Comparison of ENCODE assay signal across 18 mouse cellular contexts in the genomic region with DNA sequence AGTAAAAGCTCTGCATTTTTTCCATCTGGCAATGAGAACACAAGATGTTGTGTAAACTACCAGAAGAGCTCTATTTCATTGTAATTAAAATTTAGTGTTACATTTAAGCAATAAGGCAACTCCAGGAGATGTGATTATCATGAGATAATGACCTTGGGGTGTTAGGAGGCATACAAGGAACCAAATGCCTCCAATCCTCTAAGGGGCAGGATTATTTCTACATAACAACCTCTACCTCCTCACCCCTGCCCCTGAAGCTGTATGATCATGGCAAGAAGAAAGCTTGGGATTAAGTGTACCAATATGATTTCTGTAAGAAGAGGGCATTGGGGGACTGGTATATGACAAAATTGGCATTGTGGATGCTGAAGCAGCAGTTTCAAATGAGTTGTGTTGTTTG.
"Had no signal": no experiment of that assay in that cellular context is flagged by ENCODE, and none has a peak within 500 bp of the region (broad histone marks: within the 10 kb centered on the region; RNA-seq: fewer than 3 reads in every experiment).

No protein-coding gene starts in this region.

- ATAC-seq: midbrain, embryonic 16.5 days had no signal

- DNase-seq: lung, adult 18-20 months; lung, embryonic 14.5 days; lung, postnatal 10 days; lung, postnatal 4 days; midbrain, embryonic 14.5 days; retina, postnatal 1 day; right cerebral cortex, adult 18-20 months; right cerebral cortex, postnatal 25 days; right cerebral cortex, postnatal 4 days; spleen, adult 18-20 months; thymus, adult 18-20 months; thymus, postnatal 14 days; thymus, postnatal 36 days had no signal

- H3K4me3 ChIP-seq: midbrain, embryonic 10.5 days; midbrain, embryonic 12.5 days; myocyte; neural tube, embryonic 12.5 days had no signal

- H3K27ac ChIP-seq: midbrain, embryonic 10.5 days; midbrain, embryonic 12.5 days; neural tube, embryonic 12.5 days had no signal

- H3K9me3 ChIP-seq: midbrain, embryonic 10.5 days; midbrain, embryonic 12.5 days; neural tube, embryonic 12.5 days had no signal

- H3K27me3 ChIP-seq: midbrain, embryonic 12.5 days; neural tube, embryonic 12.5 days had no signal

- H3K9ac ChIP-seq: lung, embryonic 14.5 days; midbrain, embryonic 12.5 days; neural tube, embryonic 12.5 days had no signal

- H3K4me1 ChIP-seq: midbrain, embryonic 10.5 days; midbrain, embryonic 12.5 days; neural tube, embryonic 12.5 days had no signal

- H3K4me2 ChIP-seq: lung, embryonic 14.5 days; midbrain, embryonic 12.5 days; neural tube, embryonic 12.5 days had no signal

- H3K36me3 ChIP-seq: midbrain, embryonic 10.5 days; midbrain, embryonic 12.5 days; neural tube, embryonic 12.5 days had no signal
